Mouse (Mus musculus): ENCODE data around the gene Golm1. TPM values are rescaled to one million over a fixed set of nuclear protein-coding genes. Genes with fewer than 3 reads are reported as not detected.

Gene Golm1
- polyA plus RNA-seq, 1 experiment from 2014 or later, result 179 TPM

Other genes with a start within 250 kb of the Golm1 start
- gene Agtpbp1, start 90.6 kb downstream of the Golm1 start, polyA plus RNA-seq (2014; fragmentation: Nextera tagmentation; extraction: Ambion mirVana), result 22.6 and 22.9 TPM in 2 replicates
- gene Naa35, start 90.6 kb downstream of the Golm1 start, polyA plus RNA-seq (2014; fragmentation: Nextera tagmentation; extraction: Ambion mirVana), result 99.2 and 118 TPM in 2 replicates
- not detected in 2 replicates for gene 4921517D22Rik, start 18.3 kb upstream of the Golm1 start, polyA plus RNA-seq (2014; fragmentation: Nextera tagmentation; extraction: Ambion mirVana)
- not detected in 2 replicates for gene Spata31d1a, start 34.5 kb upstream of the Golm1 start, polyA plus RNA-seq (2014; fragmentation: Nextera tagmentation; extraction: Ambion mirVana)
- gene Spata31d1b, start 36.5 kb upstream of the Golm1 start, polyA plus RNA-seq (2014; fragmentation: Nextera tagmentation; extraction: Ambion mirVana), result 0.05 TPM in 1 of 2 replicates, not detected in the other
- gene Spata31d1d, start 55.9 kb upstream of the Golm1 start, polyA plus RNA-seq (2014; fragmentation: Nextera tagmentation; extraction: Ambion mirVana), result not detected in 2 replicates
- 0.19 and 0.34 TPM in 2 replicates for gene 1700014D04Rik, start 70.9 kb upstream of the Golm1 start, polyA plus RNA-seq (2014; fragmentation: Nextera tagmentation; extraction: Ambion mirVana)
- gene Isca1, start 94.0 kb upstream of the Golm1 start, polyA plus RNA-seq (2014; fragmentation: Nextera tagmentation; extraction: Ambion mirVana), result 131 and 146 TPM in 2 replicates
- gene Gm49354, start 106.4 kb upstream of the Golm1 start, polyA plus RNA-seq (2014; fragmentation: Nextera tagmentation; extraction: Ambion mirVana), result not detected in 2 replicates
- gene Tut7, start 147.3 kb upstream of the Golm1 start, polyA plus RNA-seq (2014; fragmentation: Nextera tagmentation; extraction: Ambion mirVana), result 47.2 and 48.7 TPM in 2 replicates

All from midbrain, embryonic 11.5 days (tissue).